Mouse (Mus musculus): Measurements from ENCODE around the gene Gpx8. TPM values are rescaled to one million over a fixed set of nuclear protein-coding genes. Genes with fewer than 3 reads are reported as not detected.

The Gpx8 gene
- polyA plus RNA-seq, 1 experiment = 9.2 TPM

GRCm38 (mm10) chr13:113064542-113064941 lies 18.3 kb upstream of the Gpx8 start:
- Histone ChIP-seq H3K4me1 (ENCODE audit: control insufficient read depth, insufficient read depth, low read length) (no peaks in the 10 kb centered on the region), H3K27ac (ENCODE audit: insufficient read depth, low read depth, low read length) (no peak overlapping the region), H3K27me3 (replicated peaks; ENCODE audit: control insufficient read depth, insufficient read depth, low read length) (no peaks in the 10 kb centered on the region), H3K36me3 (ENCODE audit: control insufficient read depth, insufficient read depth, low read length) (no peaks in the 10 kb centered on the region), H3K4me3 (ENCODE audit: insufficient read depth, low read depth, low read length) (no peak overlapping the region)
- TF ChIP-seq CTCF (conservative IDR thresholded peaks at IDR 0.05; ENCODE audit: insufficient read depth, insufficient read length, low read depth, low read length) = no peak
- TF ChIP-seq POLR2A (IDR thresholded peaks at IDR 0.05; ENCODE audit: low read depth, low read length) = no peak
- DNase-seq = no peak
- 37% methylated on average over 9 of the region's 9 CpGs for WGBS

- 89% methylated on average over 6 of the region's 6 CpGs for WGBS
- H3K4me3 ChIP-seq (ENCODE audit: insufficient read depth, low read depth, low read length) = no peak overlapping the region
- no peaks in the 10 kb centered on the region for H3K36me3 ChIP-seq (ENCODE audit: control insufficient read depth, insufficient read depth, low read length)
- TF ChIP-seq CTCF (conservative IDR thresholded peaks at IDR 0.05; ENCODE audit: insufficient read depth, insufficient read length, low read depth, low read length) (no peak), POLR2A (IDR thresholded peaks at IDR 0.05; ENCODE audit: low read depth, low read length) (no peak)
- H3K4me1 ChIP-seq (ENCODE audit: control insufficient read depth, insufficient read depth, low read length) = no peaks in the 10 kb centered on the region
- no peaks in the 10 kb centered on the region for H3K27me3 ChIP-seq (replicated peaks; ENCODE audit: control insufficient read depth, insufficient read depth, low read length)
- H3K27ac ChIP-seq (ENCODE audit: insufficient read depth, low read depth, low read length) = no peak overlapping the region
- no peak for DNase-seq
Observed at GRCm38 (mm10) chr13:113061746-113062145, 15.5 kb upstream of the Gpx8 start.

- H3K4me3 ChIP-seq (ENCODE audit: insufficient read depth, low read depth, low read length) = no peak overlapping the region
- no peak overlapping the region for H3K27ac ChIP-seq (ENCODE audit: insufficient read depth, low read depth, low read length)
- H3K4me1 ChIP-seq (ENCODE audit: control insufficient read depth, insufficient read depth, low read length) = no peaks in the 10 kb centered on the region
- DNase-seq = no peak
- 30% methylated on average over 8 of the region's 8 CpGs for WGBS
- H3K36me3 ChIP-seq (ENCODE audit: control insufficient read depth, insufficient read depth, low read length) = no peaks in the 10 kb centered on the region
- no peak for TF ChIP-seq POLR2A (IDR thresholded peaks at IDR 0.05; ENCODE audit: low read depth, low read length)
- TF ChIP-seq CTCF (conservative IDR thresholded peaks at IDR 0.05; ENCODE audit: insufficient read depth, insufficient read length, low read depth, low read length) = peak; percentile 31; the same call in 1 of the 2 replicates
- H3K27me3 ChIP-seq (replicated peaks; ENCODE audit: control insufficient read depth, insufficient read depth, low read length) = no peaks in the 10 kb centered on the region
Observed at GRCm38 (mm10) chr13:113055826-113056225, 9.6 kb upstream of the Gpx8 start.

- TF ChIP-seq POLR2A (IDR thresholded peaks at IDR 0.05; ENCODE audit: low read depth, low read length) (no peak), CTCF (conservative IDR thresholded peaks at IDR 0.05; ENCODE audit: insufficient read depth, insufficient read length, low read depth, low read length) (no peak)
- no peak overlapping the region for H3K27ac ChIP-seq (ENCODE audit: insufficient read depth, low read depth, low read length)
- DNase-seq = no peak
- H3K4me3 ChIP-seq (ENCODE audit: insufficient read depth, low read depth, low read length) = no peak overlapping the region
- H3K4me1 ChIP-seq (ENCODE audit: control insufficient read depth, insufficient read depth, low read length) = no peaks in the 10 kb centered on the region
- WGBS = 90% methylated on average over 8 of the region's 8 CpGs
- no peaks in the 10 kb centered on the region for H3K36me3 ChIP-seq (ENCODE audit: control insufficient read depth, insufficient read depth, low read length)
- H3K27me3 ChIP-seq (replicated peaks; ENCODE audit: control insufficient read depth, insufficient read depth, low read length) = no peaks in the 10 kb centered on the region
Observed at GRCm38 (mm10) chr13:113054230-113054629, 8.0 kb upstream of the Gpx8 start.

- Histone ChIP-seq H3K27me3 (replicated peaks; ENCODE audit: control insufficient read depth, insufficient read depth, low read length) (no peaks in the 10 kb centered on the region), H3K4me3 (ENCODE audit: insufficient read depth, low read depth, low read length) (no peak overlapping the region), H3K36me3 (ENCODE audit: control insufficient read depth, insufficient read depth, low read length) (no peaks in the 10 kb centered on the region), H3K27ac (ENCODE audit: insufficient read depth, low read depth, low read length) (no peak overlapping the region), H3K4me1 (ENCODE audit: control insufficient read depth, insufficient read depth, low read length) (no peaks in the 10 kb centered on the region)
- WGBS = 74% methylated on average over 3 of the region's 3 CpGs
- TF ChIP-seq CTCF (conservative IDR thresholded peaks at IDR 0.05; ENCODE audit: insufficient read depth, insufficient read length, low read depth, low read length) = no peak
- TF ChIP-seq POLR2A (IDR thresholded peaks at IDR 0.05; ENCODE audit: low read depth, low read length) = no peak
- no peak for DNase-seq
Observed at GRCm38 (mm10) chr13:113047647-113048046, 1.4 kb upstream of the Gpx8 start.

GRCm38 (mm10) chr13:113047018-113047417 lies 808 bp upstream of the Gpx8 start:
- Histone ChIP-seq H3K36me3 (ENCODE audit: control insufficient read depth, insufficient read depth, low read length) (no peaks in the 10 kb centered on the region), H3K27ac (ENCODE audit: insufficient read depth, low read depth, low read length) (no peak overlapping the region), H3K27me3 (replicated peaks; ENCODE audit: control insufficient read depth, insufficient read depth, low read length) (no peaks in the 10 kb centered on the region), H3K4me1 (ENCODE audit: control insufficient read depth, insufficient read depth, low read length) (no peaks in the 10 kb centered on the region), H3K4me3 (ENCODE audit: insufficient read depth, low read depth, low read length) (no peak overlapping the region)
- TF ChIP-seq CTCF (conservative IDR thresholded peaks at IDR 0.05; ENCODE audit: insufficient read depth, insufficient read length, low read depth, low read length) (no peak), POLR2A (IDR thresholded peaks at IDR 0.05; ENCODE audit: low read depth, low read length) (no peak)
- DNase-seq = no peak

- Histone ChIP-seq H3K4me1 (ENCODE audit: control insufficient read depth, insufficient read depth, low read length) (no peaks in the 10 kb centered on the region), H3K36me3 (ENCODE audit: control insufficient read depth, insufficient read depth, low read length) (no peaks in the 10 kb centered on the region), H3K27me3 (replicated peaks; ENCODE audit: control insufficient read depth, insufficient read depth, low read length) (no peaks in the 10 kb centered on the region), H3K27ac (ENCODE audit: insufficient read depth, low read depth, low read length) (peak overlapping the region; percentile 78), H3K4me3 (ENCODE audit: insufficient read depth, low read depth, low read length) (peak overlapping the region; percentile 64)
- no peak for DNase-seq
- 16% methylated on average over 18 of the region's 18 CpGs for WGBS
- no peak for TF ChIP-seq POLR2A (IDR thresholded peaks at IDR 0.05; ENCODE audit: low read depth, low read length)
- TF ChIP-seq CTCF (conservative IDR thresholded peaks at IDR 0.05; ENCODE audit: insufficient read depth, insufficient read length, low read depth, low read length) = no peak
Observed at GRCm38 (mm10) chr13:113045458-113046110, 626 bp downstream of the Gpx8 start.

Measured in kidney, adult 2 months (tissue).